Mouse (Mus musculus) liver, embryonic 14.5 days (tissue): ENCODE results near the gene Calcoco1.

ENCODE experiments used
- CTCF ChIP-seq: IDR thresholded peaks from 2 replicates; pipeline ENCODE4 v1.5.1; 2016; ENCODE audit warnings: antibody characterized with exemption, low read depth, control low read depth
- EP300 ChIP-seq: IDR thresholded peaks from 2 replicates; pipeline ENCODE4 v1.6.1; 2016; ENCODE audit warnings: antibody characterized with exemption, low read depth

GRCm38 (mm10) chr15:102696899-102697298 lies 25.1 kb downstream of the Calcoco1 start:
- TF ChIP-seq CTCF (no peak), EP300 (no peak)
